Mouse (Mus musculus): Measurements from ENCODE around the gene Rnf17. TPM values are rescaled to one million over a fixed set of nuclear protein-coding genes. Genes with fewer than 3 reads are reported as not detected.

Rnf17 gene
- total RNA-seq, 2 experiments from 2014 or later, result 0.51 to 0.79 TPM

- Histone ChIP-seq H3K27ac (no peak overlapping the region), H3K4me3 (no peak overlapping the region)
- TF ChIP-seq CTCF (conservative IDR thresholded peaks at IDR 0.05), result no peak
- DNase-seq (ENCODE audit: low spot score in 2 of 2), result no peak
Measured at GRCm38 (mm10) chr14:56550960-56551359, 148.6 kb downstream of the Rnf17 start.

GRCm38 (mm10) chr14:56552924-56553323 is 150.5 kb downstream of the Rnf17 start:
- no peak overlapping the region for H3K27ac ChIP-seq
- no peak overlapping the region for H3K4me3 ChIP-seq
- TF ChIP-seq CTCF (conservative IDR thresholded peaks at IDR 0.05), result no peak
- DNase-seq (ENCODE audit: low spot score in 2 of 2), result no peak

GRCm38 (mm10) chr14:56553331-56553730 is 150.9 kb downstream of the Rnf17 start:
- H3K27ac ChIP-seq, result no peak overlapping the region
- no peak for TF ChIP-seq CTCF (conservative IDR thresholded peaks at IDR 0.05)

GRCm38 (mm10) chr14:56554716-56555115 is 152.3 kb downstream of the Rnf17 start:
- no peak for TF ChIP-seq CTCF (conservative IDR thresholded peaks at IDR 0.05)
- H3K4me3 ChIP-seq, result no peak overlapping the region
- H3K27ac ChIP-seq, result no peak overlapping the region
- DNase-seq (ENCODE audit: low spot score in 2 of 2), result no peak

More at GRCm38 (mm10) chr14:56553331-56553730, 150.9 kb downstream of the Rnf17 start:
- DNase-seq (ENCODE audit: low spot score in 2 of 2), result no peak
- no peak overlapping the region for H3K4me3 ChIP-seq

GRCm38 (mm10) chr14:56559134-56559533 is 156.8 kb downstream of the Rnf17 start:
- no peak for DNase-seq (ENCODE audit: low spot score in 2 of 2)

GRCm38 (mm10) chr14:56567476-56567875 is 165.1 kb downstream of the Rnf17 start:
- Histone ChIP-seq H3K4me3 (no peak overlapping the region), H3K27ac (no peak overlapping the region)
- no peak for DNase-seq (ENCODE audit: low spot score in 2 of 2)
- no peak for TF ChIP-seq CTCF (conservative IDR thresholded peaks at IDR 0.05)

More at GRCm38 (mm10) chr14:56559134-56559533, 156.8 kb downstream of the Rnf17 start:
- TF ChIP-seq CTCF (conservative IDR thresholded peaks at IDR 0.05), result no peak
- no peak overlapping the region for H3K27ac ChIP-seq
- H3K4me3 ChIP-seq, result no peak overlapping the region

GRCm38 (mm10) chr14:56569041-56569440 is 166.7 kb downstream of the Rnf17 start:
- DNase-seq (ENCODE audit: low spot score in 2 of 2), result no peak
- H3K4me3 ChIP-seq, result no peak overlapping the region
- no peak overlapping the region for H3K27ac ChIP-seq
- no peak for TF ChIP-seq CTCF (conservative IDR thresholded peaks at IDR 0.05)

GRCm38 (mm10) chr14:56571310-56572093 is 169.1 kb downstream of the Rnf17 start:
- peak overlapping the region; percentile 81 for H3K4me3 ChIP-seq
- H3K27ac ChIP-seq, result peak overlapping the region; percentile 40
- DNase-seq (ENCODE audit: low spot score in 2 of 2), result peak; percentile 94 to 97
- TF ChIP-seq CTCF (conservative IDR thresholded peaks at IDR 0.05), result no peak

GRCm38 (mm10) chr14:56572546-56572945 is 170.2 kb downstream of the Rnf17 start:
- H3K27ac ChIP-seq, result no peak overlapping the region
- TF ChIP-seq CTCF (conservative IDR thresholded peaks at IDR 0.05), result no peak
- DNase-seq (ENCODE audit: low spot score in 2 of 2), result no peak
- no peak overlapping the region for H3K4me3 ChIP-seq

Other genes with a start within 250 kb of the Rnf17 start
- not detected for gene Gzmg, start 243.0 kb upstream of the Rnf17 start, total RNA-seq (2021)
- gene Gzmn, start 228.0 kb upstream of the Rnf17 start, total RNA-seq (2021), result not detected
- not detected for gene Gzmf, start 191.2 kb upstream of the Rnf17 start, total RNA-seq (2021)
- gene Gzmc, start 167.9 kb upstream of the Rnf17 start, total RNA-seq (2021), result not detected
- not detected for gene Gzmb, start 140.3 kb upstream of the Rnf17 start, total RNA-seq (2021)
- not detected for gene Atp12a, start 37.5 kb upstream of the Rnf17 start, total RNA-seq (2021)
- gene Cenpj, start 172.8 kb downstream of the Rnf17 start, total RNA-seq (2021), result 1 to 10 TPM; 3.5 to 3.6 TPM
- 1 to 10 TPM; 4.3 to 5.0 TPM for gene Parp4, start 173.0 kb downstream of the Rnf17 start, total RNA-seq (2021)

Measured in layer of hippocampus, adult 2 months (tissue).